9 mouse cellular contexts compared by ENCODE assay signal in genomic region chr8:70117611-70118010, GRCm38 (mm10). TPM values are rescaled to one million over a fixed set of nuclear protein-coding genes. Genes with fewer than 3 reads are reported as not detected.
DNase-seq lines count a peak whose midpoint lies in the region; ATAC-seq and TF ChIP-seq lines count a peak whose summit lies in the region.
"Had no signal": no experiment of that assay in that cellular context is flagged by ENCODE, and none has a peak within 500 bp of the region (broad histone marks: within the 10 kb centered on the region; RNA-seq: fewer than 3 reads in every experiment).

No protein-coding gene starts in this region.

- peaks cover 6% of the 10 kb centered on the region; the same call in 1 of the 2 replicates for H3K36me3 ChIP-seq in hindbrain, postnatal 0 days (ENCODE audit: insufficient read depth, low read length)
- H3K36me3 ChIP-seq in neural tube, embryonic 14.5 days (ENCODE audit: control insufficient read depth, insufficient read depth, low read length), result peaks cover 21% of the 10 kb centered on the region; the same call in 1 of the 2 replicates
- H3K36me3 ChIP-seq: embryonic facial prominence, embryonic 15.5 days had no signal

- peak overlapping the region; percentile 84 for H3K4me2 ChIP-seq in hindbrain, postnatal 0 days (ENCODE audit: low read depth, low read length)
- H3K4me2 ChIP-seq in neural tube, embryonic 14.5 days (ENCODE audit: low read depth, low read length), result peak overlapping the region; percentile 88
- H3K4me2 ChIP-seq: embryonic facial prominence, embryonic 15.5 days had no signal

- no peaks in the 10 kb centered on the region for H3K27me3 ChIP-seq in hindbrain, postnatal 0 days (ENCODE audit: insufficient read depth, low read length)
- no peaks in the 10 kb centered on the region for H3K27me3 ChIP-seq in neural tube, embryonic 14.5 days (ENCODE audit: control insufficient read depth, insufficient read depth, low read length)
- H3K27me3 ChIP-seq in cerebellum, adult 2 months (ENCODE audit: control insufficient read depth, insufficient read depth, low read length), result no peaks in the 10 kb centered on the region

- 16% methylated on average over 9 of the region's 9 CpGs for WGBS in hindbrain, postnatal 0 days
- WGBS in neural tube, embryonic 14.5 days, result 9% methylated on average over 9 of the region's 9 CpGs
- 50% methylated on average over 9 of the region's 9 CpGs for WGBS in cerebellum, adult 2 months

- peaks cover 7% of the 10 kb centered on the region; the same call in 1 of the 2 replicates for H3K4me1 ChIP-seq in hindbrain, postnatal 0 days (ENCODE audit: insufficient read depth, low read length)
- H3K4me1 ChIP-seq in neural tube, embryonic 14.5 days (ENCODE audit: control insufficient read depth, insufficient read depth, low read length), result peaks cover 23% of the 10 kb centered on the region
- H3K4me1 ChIP-seq in cerebellum, adult 2 months (ENCODE audit: control insufficient read depth, insufficient read depth, low read length), result peaks cover 16% of the 10 kb centered on the region; the same call in 1 of the 2 replicates

- H3K4me3 ChIP-seq in hindbrain, postnatal 0 days (ENCODE audit: low read length), result no peak overlapping the region
- no peak overlapping the region for H3K4me3 ChIP-seq in neural tube, embryonic 14.5 days (ENCODE audit: low read depth, low read length)
- no peak overlapping the region for H3K4me3 ChIP-seq in cerebellum, adult 2 months (replicated peaks; ENCODE audit: insufficient read depth, low read depth, low read length)
- H3K4me3 ChIP-seq: embryonic facial prominence, embryonic 15.5 days had no signal

- no peak overlapping the region for H3K27ac ChIP-seq in hindbrain, postnatal 0 days
- no peak overlapping the region for H3K27ac ChIP-seq in neural tube, embryonic 14.5 days (ENCODE audit: low read depth, low read length)
- no peak overlapping the region for H3K27ac ChIP-seq in cerebellum, adult 2 months (ENCODE audit: insufficient read depth, low read length)
- H3K27ac ChIP-seq: embryonic facial prominence, embryonic 15.5 days had no signal

- peak; percentile 70 for ATAC-seq in common myeloid progenitor, adult 5-6 weeks (replicated peaks; ENCODE audit: low read depth, poor library complexity, severe bottlenecking)
- no peak for ATAC-seq in hindbrain, postnatal 0 days
- no peak for ATAC-seq in neural tube, embryonic 14.5 days (ENCODE audit: low read depth)

- H3K9ac ChIP-seq in hindbrain, postnatal 0 days (replicated peaks; ENCODE audit: low read length), result no peak overlapping the region
- peak overlapping the region; percentile 17; the same call in 1 of the 2 replicates for H3K9ac ChIP-seq in neural tube, embryonic 14.5 days (replicated peaks; ENCODE audit: low read depth, low read length)
- H3K9ac ChIP-seq: embryonic facial prominence, embryonic 15.5 days had no signal

- peak; percentile 26 for DNase-seq in ovary, postnatal 14 days (ENCODE audit: low spot score)
- no peak for DNase-seq in ovary, adult 18-20 months (ENCODE audit: low spot score)
- peak; percentile 34 for DNase-seq in hindbrain, postnatal 0 days (ENCODE audit: low spot score)
- no peak for DNase-seq in cerebellum, adult 2 months
- DNase-seq in heart, adult 18-20 months, result no peak
- no peak for DNase-seq in cerebellum, adult 9-10 months

- no peak for TF ChIP-seq CTCF in hindbrain, postnatal 0 days (IDR thresholded peaks at IDR 0.05; ENCODE audit: low read depth)
- TF ChIP-seq CTCF in cerebellum, adult 2 months (IDR thresholded peaks at IDR 0.05; ENCODE audit: borderline replicate concordance, insufficient read depth, low read depth, low read length), result no peak

- H3K9me3 ChIP-seq in hindbrain, postnatal 0 days (ENCODE audit: low read length), result no peaks in the 10 kb centered on the region
- no peaks in the 10 kb centered on the region for H3K9me3 ChIP-seq in neural tube, embryonic 14.5 days (ENCODE audit: control insufficient read depth, low read length)
- H3K9me3 ChIP-seq: embryonic facial prominence, embryonic 15.5 days had no signal

- TF ChIP-seq POLR2A in cerebellum, adult 2 months (IDR thresholded peaks at IDR 0.05; ENCODE audit: borderline replicate concordance, insufficient read depth, low read length), result no peak

RNA-seq across cellular contexts. Expression of gene Ncan, which starts 3.1 kb away (rescaled TPM):
- not detected in 2 replicates for total RNA-seq in common myeloid progenitor, adult 5-6 weeks (2017)
- 429 and 473 TPM in 2 replicates for total RNA-seq in hindbrain, postnatal 0 days (2014; rRNA removed)
- 155 and 183 TPM in 2 replicates for polyA plus RNA-seq in hindbrain, postnatal 0 days (2015; fragmentation: Nextera tagmentation; extraction: Ambion mirVana)
- polyA plus RNA-seq in neural tube, embryonic 14.5 days (2014; fragmentation: Nextera tagmentation; extraction: Ambion mirVana), result 154 and 176 TPM in 2 replicates
- 13.3 and 15.2 TPM in 2 replicates for polyA plus RNA-seq in cerebellum, adult 2 months (2012; rRNA removed)
- total RNA-seq in heart, adult 18-20 months (2021), result under 1 TPM in 1 of 2 experiments, not detected in 1; 0.03 TPM

RNA-seq across cellular contexts. Expression of gene Nr2c2ap, which starts 13.5 kb away (rescaled TPM):
- 9.0 and 9.2 TPM in 2 replicates for total RNA-seq in common myeloid progenitor, adult 5-6 weeks (2017)
- total RNA-seq in hindbrain, postnatal 0 days (2014; rRNA removed), result 6.1 and 9.4 TPM in 2 replicates
- 48.5 and 50.2 TPM in 2 replicates for polyA plus RNA-seq in hindbrain, postnatal 0 days (2015; fragmentation: Nextera tagmentation; extraction: Ambion mirVana)
- polyA plus RNA-seq in neural tube, embryonic 14.5 days (2014; fragmentation: Nextera tagmentation; extraction: Ambion mirVana), result 22.9 and 35.3 TPM in 2 replicates
- polyA plus RNA-seq in cerebellum, adult 2 months (2012; rRNA removed), result 19.9 and 20.9 TPM in 2 replicates
- total RNA-seq in heart, adult 18-20 months (2021), result 1 to 10 TPM; 7.5 to 7.9 TPM

RNA-seq across cellular contexts. Expression of gene Rfxank, which starts 21.3 kb away (rescaled TPM):
- total RNA-seq in common myeloid progenitor, adult 5-6 weeks (2017), result 5.5 and 16.5 TPM in 2 replicates
- total RNA-seq in hindbrain, postnatal 0 days (2014; rRNA removed), result 13.8 and 20.5 TPM in 2 replicates
- 8.4 and 9.7 TPM in 2 replicates for polyA plus RNA-seq in hindbrain, postnatal 0 days (2015; fragmentation: Nextera tagmentation; extraction: Ambion mirVana)
- 9.4 and 12.2 TPM in 2 replicates for polyA plus RNA-seq in neural tube, embryonic 14.5 days (2014; fragmentation: Nextera tagmentation; extraction: Ambion mirVana)
- polyA plus RNA-seq in cerebellum, adult 2 months (2012; rRNA removed), result 24.8 and 27.5 TPM in 2 replicates
- 10 to 100 TPM; 19.8 to 19.9 TPM for total RNA-seq in heart, adult 18-20 months (2021)

RNA-seq across cellular contexts. Expression of gene Borcs8, which starts 21.7 kb away (rescaled TPM):
- total RNA-seq in common myeloid progenitor, adult 5-6 weeks (2017), result 37.0 and 39.2 TPM in 2 replicates
- total RNA-seq in hindbrain, postnatal 0 days (2014; rRNA removed), result 71.4 and 74.0 TPM in 2 replicates
- polyA plus RNA-seq in hindbrain, postnatal 0 days (2015; fragmentation: Nextera tagmentation; extraction: Ambion mirVana), result 47.5 and 55.0 TPM in 2 replicates
- 63.7 and 72.3 TPM in 2 replicates for polyA plus RNA-seq in neural tube, embryonic 14.5 days (2014; fragmentation: Nextera tagmentation; extraction: Ambion mirVana)
- 98.9 and 101 TPM in 2 replicates for polyA plus RNA-seq in cerebellum, adult 2 months (2012; rRNA removed)
- total RNA-seq in heart, adult 18-20 months (2021), result 10 to 100 TPM; 17.6 to 28.5 TPM

RNA-seq across cellular contexts. Expression of gene Mef2b, which starts 21.9 kb away (rescaled TPM):
- not detected in 2 replicates for total RNA-seq in common myeloid progenitor, adult 5-6 weeks (2017)
- 0.40 and 0.52 TPM in 2 replicates for total RNA-seq in hindbrain, postnatal 0 days (2014; rRNA removed)
- 0.90 and 1.1 TPM in 2 replicates for polyA plus RNA-seq in hindbrain, postnatal 0 days (2015; fragmentation: Nextera tagmentation; extraction: Ambion mirVana)
- polyA plus RNA-seq in neural tube, embryonic 14.5 days (2014; fragmentation: Nextera tagmentation; extraction: Ambion mirVana), result 0.27 and 0.72 TPM in 2 replicates
- 0.38 and 0.43 TPM in 2 replicates for polyA plus RNA-seq in cerebellum, adult 2 months (2012; rRNA removed)
- total RNA-seq in heart, adult 18-20 months (2021), result under 1 TPM in 1 of 2 experiments, not detected in 1; 0.31 TPM

Comparison
In these comparisons a context has a peak if more than half of its experiments do, and no peak if none do; other contexts are left out.
1. DNase-seq: peak in ovary, postnatal 14 days (single experiment) and hindbrain, postnatal 0 days (single experiment); none in ovary, adult 18-20 months (single experiment), cerebellum, adult 2 months (0 of 2), heart, adult 18-20 months (0 of 2) and cerebellum, adult 9-10 months (single experiment).
2. RNA of gene Ncan, which starts 3.1 kb away (total RNA-seq): 429 to 473 TPM in hindbrain, postnatal 0 days; 0.03 TPM in heart, adult 18-20 months and not detected in common myeloid progenitor, adult 5-6 weeks; every median in the first group is over 100 times any median in the second.